Mouse (Mus musculus): ENCODE results near the gene Kbtbd4. TPM values are rescaled to one million over a fixed set of nuclear protein-coding genes. Genes with fewer than 3 reads are reported as not detected.

Gene Kbtbd4
- polyA plus RNA-seq, 2 experiments, result 8.8 to 13.4 TPM

DNA sequence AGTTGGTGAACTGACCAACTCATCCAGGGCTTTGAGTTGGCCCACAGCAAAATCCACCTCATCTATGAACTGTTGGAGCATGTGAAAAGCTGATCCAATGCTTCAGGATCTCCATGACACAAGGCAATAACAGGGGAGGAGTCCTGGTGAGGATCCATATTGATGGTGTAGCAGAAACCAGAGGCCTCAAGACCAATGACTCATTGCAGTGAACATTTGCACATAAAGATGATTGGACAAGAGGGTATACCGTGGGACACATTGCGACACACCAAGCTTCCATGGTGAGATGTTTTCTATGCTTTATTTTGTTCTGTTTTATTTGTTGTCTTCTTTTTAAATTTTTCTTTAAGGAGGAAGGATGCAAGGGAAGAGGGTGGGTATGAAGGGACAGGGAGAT lies 18.1 kb downstream of the Kbtbd4 start:
- H3K4me3 ChIP-seq (ENCODE audit: insufficient read depth in 1 of 2, low read depth in 2 of 2, low read length in 2 of 2), result no peak overlapping the region
- H3K9me3 ChIP-seq (ENCODE audit: control insufficient read depth, low read length), result no peaks in the 10 kb centered on the region
- no peak overlapping the region for H3K27ac ChIP-seq
- H3K4me2 ChIP-seq (ENCODE audit: low read depth), result no peak overlapping the region
- TF ChIP-seq EP300 (IDR thresholded peaks at IDR 0.05; ENCODE audit: low read depth) (no peak), CTCF (IDR thresholded peaks at IDR 0.05; ENCODE audit: low read depth) (no peak)
- H3K36me3 ChIP-seq (replicated peaks; ENCODE audit: control insufficient read depth, insufficient read depth, low read depth), result no peaks in the 10 kb centered on the region
- peaks cover 0 to 4% of the 10 kb centered on the region in 2 experiments; a peak in 1 of 4 replicates for H3K4me1 ChIP-seq (replicated peaks; ENCODE audit: control insufficient read depth in 2 of 2, insufficient read depth in 2 of 2, low read length in 1 of 2)
- H3K9ac ChIP-seq (replicated peaks), result no peak overlapping the region
- no peaks in the 10 kb centered on the region for H3K27me3 ChIP-seq (ENCODE audit: control insufficient read depth, insufficient read depth, low read length)
- WGBS (ENCODE audit: insufficient replicate concordance), result 75% methylated on average over 2 of the region's 2 CpGs
- DNase-seq (ENCODE audit: low read depth in 3 of 3, low spot score in 3 of 3), result no peak
- no peak for ATAC-seq (ENCODE audit: insufficient read depth)

DNA sequence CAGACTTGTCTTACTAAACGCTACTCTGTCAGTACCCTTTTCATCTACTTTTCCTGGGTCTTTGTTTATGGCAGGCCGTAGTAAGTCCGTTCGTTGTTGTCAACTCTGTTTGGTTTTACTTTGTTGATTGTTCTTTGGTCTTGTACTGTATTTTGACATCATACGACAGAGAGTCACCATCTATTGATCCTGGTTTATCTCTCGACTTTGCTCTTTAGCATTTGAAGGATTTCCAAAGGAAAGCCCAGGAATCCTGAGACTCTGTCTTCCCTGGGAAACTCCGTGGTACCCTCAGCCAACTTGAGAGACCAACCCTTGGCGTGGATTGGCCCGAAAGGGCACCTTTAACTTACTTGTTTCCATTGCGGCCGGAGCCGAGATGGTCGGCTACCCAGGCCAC lies 24.0 kb downstream of the Kbtbd4 start:
- WGBS (ENCODE audit: insufficient replicate concordance), result 71% methylated on average over 13 of the region's 13 CpGs
- Histone ChIP-seq H3K9me3 (ENCODE audit: control insufficient read depth, low read length) (no peaks in the 10 kb centered on the region), H3K4me2 (ENCODE audit: low read depth) (no peak overlapping the region), H3K4me1 (replicated peaks; ENCODE audit: control insufficient read depth in 2 of 2, insufficient read depth in 2 of 2, low read length in 1 of 2) (peaks cover 0 to 2% of the 10 kb centered on the region in 2 experiments; a peak in 1 of 4 replicates), H3K27ac (no peak overlapping the region), H3K4me3 (ENCODE audit: insufficient read depth in 1 of 2, low read depth in 2 of 2, low read length in 2 of 2) (no peak overlapping the region), H3K9ac (replicated peaks) (no peak overlapping the region), H3K36me3 (replicated peaks; ENCODE audit: control insufficient read depth, insufficient read depth, low read depth) (no peaks in the 10 kb centered on the region), H3K27me3 (ENCODE audit: control insufficient read depth, insufficient read depth, low read length) (no peaks in the 10 kb centered on the region)
- no peak for DNase-seq (ENCODE audit: low read depth in 3 of 3, low spot score in 3 of 3)
- ATAC-seq (ENCODE audit: insufficient read depth), result no peak
- TF ChIP-seq CTCF (IDR thresholded peaks at IDR 0.05; ENCODE audit: low read depth) (no peak), EP300 (IDR thresholded peaks at IDR 0.05; ENCODE audit: low read depth) (no peak)

DNA sequence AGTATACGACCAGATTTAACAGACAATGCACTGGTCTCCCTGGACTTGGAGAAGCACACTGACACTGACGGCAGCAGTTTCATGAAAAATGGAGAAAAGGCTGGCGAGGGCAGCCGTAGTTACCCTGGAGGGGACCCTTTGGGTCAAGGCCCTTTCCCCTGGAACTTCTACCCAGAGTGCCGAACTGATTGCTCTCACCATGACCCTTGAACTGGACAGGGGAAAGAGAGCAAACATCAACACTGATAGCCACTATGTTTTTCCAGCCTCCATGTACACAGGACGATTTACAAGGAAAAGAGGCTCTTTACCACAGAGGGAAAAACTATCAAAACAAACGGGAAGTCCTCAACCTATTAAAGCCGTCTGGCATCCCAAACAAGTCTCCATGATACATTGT lies 27.3 kb downstream of the Kbtbd4 start:
- H3K9ac ChIP-seq (replicated peaks), result no peak overlapping the region
- ATAC-seq (ENCODE audit: insufficient read depth), result peak; percentile 72
- TF ChIP-seq EP300 (IDR thresholded peaks at IDR 0.05; ENCODE audit: low read depth), result no peak
- TF ChIP-seq CTCF (IDR thresholded peaks at IDR 0.05; ENCODE audit: low read depth), result no peak
- H3K4me2 ChIP-seq (ENCODE audit: low read depth), result peak overlapping the region; percentile 14; the same call in 1 of the 2 replicates
- 65% methylated on average over 8 of the region's 8 CpGs for WGBS (ENCODE audit: insufficient replicate concordance)
- H3K9me3 ChIP-seq (ENCODE audit: control insufficient read depth, low read length), result no peaks in the 10 kb centered on the region
- no peaks in the 10 kb centered on the region for H3K36me3 ChIP-seq (replicated peaks; ENCODE audit: control insufficient read depth, insufficient read depth, low read depth)
- peak in 1 of 3 experiments; percentile 28 for DNase-seq (ENCODE audit: low read depth in 3 of 3, low spot score in 3 of 3)
- no peak overlapping the region for H3K27ac ChIP-seq
- no peaks in the 10 kb centered on the region for H3K27me3 ChIP-seq (ENCODE audit: control insufficient read depth, insufficient read depth, low read length)
- no peak overlapping the region for H3K4me3 ChIP-seq (ENCODE audit: insufficient read depth in 1 of 2, low read depth in 2 of 2, low read length in 2 of 2)
- peaks cover 0 to 2% of the 10 kb centered on the region in 2 experiments; a peak in 1 of 4 replicates for H3K4me1 ChIP-seq (replicated peaks; ENCODE audit: control insufficient read depth in 2 of 2, insufficient read depth in 2 of 2, low read length in 1 of 2)

DNA sequence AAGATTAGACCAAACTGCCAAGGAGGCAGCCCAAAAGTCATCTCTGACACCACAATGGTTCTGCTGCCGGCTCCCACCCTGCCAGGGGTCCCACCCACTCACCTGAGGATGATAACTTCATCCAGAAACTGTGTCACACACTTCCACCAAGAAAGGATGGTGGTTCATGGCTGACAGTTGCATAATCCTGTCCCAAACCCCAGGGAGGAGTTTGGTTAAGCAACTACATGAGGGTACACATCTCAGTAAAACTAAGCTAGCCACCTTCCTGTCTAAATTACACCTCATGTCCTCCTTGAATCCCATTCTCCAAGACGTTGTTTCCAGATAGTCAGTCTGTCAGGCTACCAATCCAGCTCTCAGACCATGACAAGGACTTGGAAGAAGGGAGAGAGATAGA lies 27.7 kb downstream of the Kbtbd4 start:
- no peak overlapping the region for H3K9ac ChIP-seq (replicated peaks)
- WGBS (ENCODE audit: insufficient replicate concordance), result 38% methylated on average over 2 of the region's 2 CpGs
- peak overlapping the region; percentile 14; the same call in 1 of the 2 replicates for H3K4me2 ChIP-seq (ENCODE audit: low read depth)
- ATAC-seq (ENCODE audit: insufficient read depth) (no peak; the same call in 1 of the 2 replicates), DNase-seq (ENCODE audit: low read depth in 3 of 3, low spot score in 3 of 3) (no peak)
- H3K4me1 ChIP-seq (replicated peaks; ENCODE audit: control insufficient read depth in 2 of 2, insufficient read depth in 2 of 2, low read length in 1 of 2), result peaks cover 0 to 2% of the 10 kb centered on the region in 2 experiments; a peak in 1 of 4 replicates
- no peaks in the 10 kb centered on the region for H3K27me3 ChIP-seq (ENCODE audit: control insufficient read depth, insufficient read depth, low read length)
- no peaks in the 10 kb centered on the region for H3K9me3 ChIP-seq (ENCODE audit: control insufficient read depth, low read length)
- TF ChIP-seq CTCF (IDR thresholded peaks at IDR 0.05; ENCODE audit: low read depth), result no peak
- H3K36me3 ChIP-seq (replicated peaks; ENCODE audit: control insufficient read depth, insufficient read depth, low read depth), result no peaks in the 10 kb centered on the region
- no peak overlapping the region for H3K27ac ChIP-seq
- H3K4me3 ChIP-seq (ENCODE audit: insufficient read depth in 1 of 2, low read depth in 2 of 2, low read length in 2 of 2), result no peak overlapping the region

DNA sequence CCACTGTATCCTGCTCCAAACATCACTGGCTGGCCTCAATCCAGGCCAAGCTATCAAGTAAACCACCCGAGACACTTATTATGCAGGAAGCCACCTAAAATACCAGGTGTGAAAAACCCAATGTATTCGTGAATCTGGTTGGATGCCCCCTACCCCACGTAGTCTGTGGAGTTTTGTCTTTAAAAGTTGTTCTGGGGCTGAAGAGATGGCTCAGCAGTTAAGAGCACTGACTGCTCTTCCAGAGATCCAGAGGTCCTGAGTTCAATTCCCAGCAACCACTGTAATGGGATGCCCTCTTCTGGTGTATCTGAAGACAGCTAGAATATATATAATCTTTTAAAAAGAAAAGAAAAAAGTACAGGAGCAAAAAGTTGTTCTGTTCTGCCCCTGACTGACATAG lies 33.8 kb downstream of the Kbtbd4 start:
- no peak overlapping the region for H3K9ac ChIP-seq (replicated peaks)
- H3K4me3 ChIP-seq (ENCODE audit: insufficient read depth in 1 of 2, low read depth in 2 of 2, low read length in 2 of 2), result no peak overlapping the region
- H3K4me2 ChIP-seq (ENCODE audit: low read depth), result no peak overlapping the region
- ATAC-seq (ENCODE audit: insufficient read depth) (no peak), DNase-seq (ENCODE audit: low read depth in 3 of 3, low spot score in 3 of 3) (no peak)
- no peaks in the 10 kb centered on the region; the same call in 1 of the 2 replicates for H3K36me3 ChIP-seq (replicated peaks; ENCODE audit: control insufficient read depth, insufficient read depth, low read depth)
- whole genome bisulfite sequencing (ENCODE audit: insufficient replicate concordance), result 59% methylated on average over 3 of the region's 3 CpGs
- no peak overlapping the region for H3K27ac ChIP-seq
- H3K27me3 ChIP-seq (ENCODE audit: control insufficient read depth, insufficient read depth, low read length), result no peaks in the 10 kb centered on the region
- no peaks in the 10 kb centered on the region for H3K9me3 ChIP-seq (ENCODE audit: control insufficient read depth, low read length)
- peaks cover 14 to 19% of the 10 kb centered on the region in 2 experiments for H3K4me1 ChIP-seq (replicated peaks; ENCODE audit: control insufficient read depth in 2 of 2, insufficient read depth in 2 of 2, low read length in 1 of 2)
- no peak for TF ChIP-seq EP300 (IDR thresholded peaks at IDR 0.05; ENCODE audit: low read depth)
- TF ChIP-seq CTCF (IDR thresholded peaks at IDR 0.05; ENCODE audit: low read depth), result peak; percentile 19; the same call in 1 of the 2 replicates
